Mouse (Mus musculus) adipocyte (in vitro differentiated cells): ENCODE measurements around the gene Pin1rt1.

Source experiments
- DNase-seq: peaks from one replicate; pipeline ENCODE4 v3.0.0-alpha.2; 2016; ENCODE audit warnings: low spot score

Gene Pin1rt1

GRCm38 (mm10) chr2:104716279-104716678, at the start of gene Pin1rt1:
Gene Pin1rt1 (minus strand): TSS chr2:104716379.
- no peak for DNase-seq

- DNase-seq, result no peak
Observed at GRCm38 (mm10) chr2:104764018-104764417, 47.8 kb upstream of the Pin1rt1 start.

- DNase-seq, result no peak
Observed at GRCm38 (mm10) chr2:104763134-104763703, 47.0 kb upstream of the Pin1rt1 start.

GRCm38 (mm10) chr2:104750611-104751010, 34.4 kb upstream of the Pin1rt1 start:
- peak; percentile 34 for DNase-seq

- no peak for DNase-seq
Observed at GRCm38 (mm10) chr2:104748652-104749183, 32.5 kb upstream of the Pin1rt1 start.

GRCm38 (mm10) chr2:104746251-104746650, 30.1 kb upstream of the Pin1rt1 start:
- DNase-seq, result no peak

- no peak for DNase-seq
Observed at GRCm38 (mm10) chr2:104743971-104744370, 27.8 kb upstream of the Pin1rt1 start.

GRCm38 (mm10) chr2:104743160-104743559, 27.0 kb upstream of the Pin1rt1 start:
- DNase-seq, result no peak

GRCm38 (mm10) chr2:104742741-104743064, 26.5 kb upstream of the Pin1rt1 start, which contains the start of gene Depdc7:
Gene Depdc7 (minus strand): TSS chr2:104742878.
- DNase-seq, result peak; percentile 74

GRCm38 (mm10) chr2:104741896-104742740, 25.9 kb upstream of the Pin1rt1 start:
- DNase-seq, result no peak

- no peak for DNase-seq
Observed at GRCm38 (mm10) chr2:104741015-104741758, 25.0 kb upstream of the Pin1rt1 start.

GRCm38 (mm10) chr2:104740248-104740949, 24.2 kb upstream of the Pin1rt1 start:
- no peak for DNase-seq

- no peak for DNase-seq
Observed at GRCm38 (mm10) chr2:104739691-104740090, 23.5 kb upstream of the Pin1rt1 start.

- no peak for DNase-seq
Observed at GRCm38 (mm10) chr2:104736241-104736640, 20.1 kb upstream of the Pin1rt1 start.

- peak; percentile 18 for DNase-seq
Observed at GRCm38 (mm10) chr2:104732562-104733256, 16.5 kb upstream of the Pin1rt1 start.

- DNase-seq, result no peak
Observed at GRCm38 (mm10) chr2:104732033-104732444, 15.9 kb upstream of the Pin1rt1 start.

- no peak for DNase-seq
Observed at GRCm38 (mm10) chr2:104727369-104727768, 11.2 kb upstream of the Pin1rt1 start.

GRCm38 (mm10) chr2:104722021-104722420, 5.8 kb upstream of the Pin1rt1 start:
- no peak for DNase-seq

- DNase-seq, result peak; percentile 14
Observed at GRCm38 (mm10) chr2:104717827-104718226, 1.6 kb upstream of the Pin1rt1 start.

GRCm38 (mm10) chr2:104717231-104717735, 1.1 kb upstream of the Pin1rt1 start:
- DNase-seq, result peak; percentile 69

- no peak for DNase-seq
Observed at GRCm38 (mm10) chr2:104714254-104714691, 1.9 kb downstream of the Pin1rt1 start.
